8 mouse cellular contexts compared by ENCODE assay signal in genomic region chr7:81060908-81061307, GRCm38 (mm10). TPM values are rescaled to one million over a fixed set of nuclear protein-coding genes. Genes with fewer than 3 reads are reported as not detected.
DNase-seq lines count a peak whose midpoint lies in the region; ATAC-seq and TF ChIP-seq lines count a peak whose summit lies in the region.

No protein-coding gene starts in this region.

- no peak for ATAC-seq in kidney, embryonic 15.5 days (replicated peaks; ENCODE audit: low FRiP score)
- peak; percentile 39 to 59; a peak in 2 of 4 replicates for ATAC-seq in hematopoietic stem cell, adult 5-6 weeks (replicated peaks in 1 of 2; ENCODE audit: insufficient read depth in 1 of 2, low FRiP score in 2 of 2, low TSS enrichment in 1 of 2, low read depth in 1 of 2, poor library complexity in 2 of 2, severe bottlenecking in 2 of 2)

- DNase-seq in kidney, adult 2 months = peak; percentile 71
- DNase-seq in MN1 (ENCODE audit: low spot score) = peak; percentile 15
- no peak for DNase-seq in right cerebral cortex, postnatal 36 days (ENCODE audit: low spot score in 2 of 2)
- no peak for DNase-seq in frontal cortex, adult 2 months (ENCODE audit: extremely low spot score in 1 of 2, low spot score in 1 of 2)
- no peak for DNase-seq in cerebellum, postnatal 36 days

- H3K4me2 ChIP-seq in kidney, embryonic 15.5 days = no peak overlapping the region

- H3K36me3 ChIP-seq in kidney, adult 2 months (ENCODE audit: control insufficient read depth, insufficient read depth, low read length) = no peaks in the 10 kb centered on the region
- H3K36me3 ChIP-seq in kidney, embryonic 15.5 days = no peaks in the 10 kb centered on the region
- no peaks in the 10 kb centered on the region for H3K36me3 ChIP-seq in small intestine, adult 2 months (ENCODE audit: control insufficient read depth, insufficient read depth, low read length)

- no peak overlapping the region for H3K27ac ChIP-seq in kidney, adult 2 months (ENCODE audit: insufficient read depth, low read depth, low read length)
- no peak overlapping the region for H3K27ac ChIP-seq in kidney, embryonic 15.5 days
- H3K27ac ChIP-seq in small intestine, adult 2 months (ENCODE audit: insufficient read depth, low read depth, low read length) = no peak overlapping the region

- no peak overlapping the region for H3K9ac ChIP-seq in kidney, embryonic 15.5 days

- H3K4me1 ChIP-seq in kidney, adult 2 months (ENCODE audit: control insufficient read depth, insufficient read depth, low read length) = peaks cover 14% of the 10 kb centered on the region
- peaks cover 45% of the 10 kb centered on the region for H3K4me1 ChIP-seq in kidney, embryonic 15.5 days
- peaks cover 13% of the 10 kb centered on the region; the same call in 1 of the 2 replicates for H3K4me1 ChIP-seq in small intestine, adult 2 months (ENCODE audit: control insufficient read depth, insufficient read depth, insufficient read length, low read length)

- H3K9me3 ChIP-seq in kidney, embryonic 15.5 days (replicated peaks) = no peaks in the 10 kb centered on the region

- TF ChIP-seq POLR2A in kidney, adult 2 months (IDR thresholded peaks at IDR 0.05; ENCODE audit: low read depth, low read length) = no peak
- TF ChIP-seq POLR2A in small intestine, adult 2 months (IDR thresholded peaks at IDR 0.05; ENCODE audit: low read depth, low read length) = no peak

- TF ChIP-seq CTCF in kidney, adult 2 months (conservative IDR thresholded peaks at IDR 0.05; ENCODE audit: insufficient read depth, insufficient read length, low read depth, low read length) = peak; percentile 93
- TF ChIP-seq CTCF in small intestine, adult 2 months (IDR thresholded peaks at IDR 0.05; ENCODE audit: extremely low read depth, insufficient read length, insufficient replicate concordance, low read depth, low read length) = peak; percentile 66; the same call in 1 of the 2 replicates

- WGBS in kidney, adult 2 months = 86% methylated on average over 2 of the region's 2 CpGs
- 86% methylated on average over 2 of the region's 2 CpGs for WGBS in kidney, embryonic 15.5 days
- 76% methylated on average over 2 of the region's 2 CpGs for WGBS in small intestine, adult 2 months

- no peak overlapping the region for H3K4me3 ChIP-seq in kidney, adult 2 months (ENCODE audit: insufficient read depth, low read depth, low read length)
- H3K4me3 ChIP-seq in kidney, embryonic 15.5 days (replicated peaks) = no peak overlapping the region
- no peak overlapping the region for H3K4me3 ChIP-seq in small intestine, adult 2 months (ENCODE audit: low read depth, low read length)

- no peaks in the 10 kb centered on the region for H3K27me3 ChIP-seq in kidney, adult 2 months (replicated peaks; ENCODE audit: control insufficient read depth, insufficient read depth, low read length)
- no peaks in the 10 kb centered on the region for H3K27me3 ChIP-seq in kidney, embryonic 15.5 days
- no peaks in the 10 kb centered on the region for H3K27me3 ChIP-seq in small intestine, adult 2 months (ENCODE audit: control insufficient read depth, insufficient read depth, low read length)

RNA-seq across cellular contexts. Expression of gene Alpk3, which starts 3.5 kb away (rescaled TPM):
- 0.04 and 0.88 TPM in 2 replicates for polyA plus RNA-seq in kidney, adult 2 months (2012; rRNA removed)
- polyA plus RNA-seq in kidney, embryonic 15.5 days (2015; fragmentation: Nextera tagmentation; extraction: Ambion mirVana) = 0.42 and 0.54 TPM in 2 replicates
- 4.1 and 4.3 TPM in 2 replicates for total RNA-seq in hematopoietic stem cell, adult 5-6 weeks (2017)
- polyA plus RNA-seq in small intestine, adult 2 months (2012; rRNA removed) = 0.05 and 0.08 TPM in 2 replicates
- 0.59 and 0.60 TPM in 2 replicates for polyA plus RNA-seq in frontal cortex, adult 2 months (2012; rRNA removed)

RNA-seq across cellular contexts. Expression of gene Slc28a1, which starts 53.7 kb away (rescaled TPM):
- polyA plus RNA-seq in kidney, adult 2 months (2012; rRNA removed) = 18.8 and 21.9 TPM in 2 replicates
- polyA plus RNA-seq in kidney, embryonic 15.5 days (2015; fragmentation: Nextera tagmentation; extraction: Ambion mirVana) = 0.13 and 0.49 TPM in 2 replicates
- total RNA-seq in hematopoietic stem cell, adult 5-6 weeks (2017) = not detected in 2 replicates
- polyA plus RNA-seq in small intestine, adult 2 months (2012; rRNA removed) = 40.5 and 94.4 TPM in 2 replicates
- polyA plus RNA-seq in frontal cortex, adult 2 months (2012; rRNA removed) = 0.34 and 0.42 TPM in 2 replicates

Comparison
In these comparisons a context has a peak if more than half of its experiments do, and no peak if none do; other contexts are left out.
1. RNA of gene Slc28a1, which starts 53.7 kb away (polyA plus RNA-seq): 40.5 to 94.4 TPM in small intestine, adult 2 months and 18.8 to 21.9 TPM in kidney, adult 2 months; 0.34 to 0.42 TPM in frontal cortex, adult 2 months and 0.13 to 0.49 TPM in kidney, embryonic 15.5 days; every median in the first group is over 10 times any median in the second.
2. DNase-seq: peak in kidney, adult 2 months (single experiment) and MN1 (single experiment); none in right cerebral cortex, postnatal 36 days (0 of 2), frontal cortex, adult 2 months (0 of 2) and cerebellum, postnatal 36 days (0 of 2).